In genomic region chr1:153598773-153599172, GRCm38 (mm10) we compare ENCODE assay signal across 8 mouse cellular contexts. TPM values are rescaled to one million over a fixed set of nuclear protein-coding genes. Genes with fewer than 3 reads are reported as not detected.
A peak's percentile ranks its signal among the peaks of the same experiment; 100 is the strongest.
DNase-seq lines count a peak whose midpoint lies in the region; ATAC-seq lines count a peak whose summit lies in the region.

No protein-coding gene starts in this region.

- peaks cover 8% of the 10 kb centered on the region for H3K4me1 ChIP-seq in heart, embryonic 11.5 days (ENCODE audit: control insufficient read depth, insufficient read depth, low read length)
- peaks cover 9% of the 10 kb centered on the region for H3K4me1 ChIP-seq in neural tube, embryonic 13.5 days (replicated peaks)

- no peaks in the 10 kb centered on the region for H3K9me3 ChIP-seq in heart, embryonic 11.5 days (replicated peaks; ENCODE audit: control insufficient read depth, low read length)
- H3K9me3 ChIP-seq in neural tube, embryonic 13.5 days: no peaks in the 10 kb centered on the region

- 21% methylated on average over 2 of the region's 2 CpGs for WGBS in heart, embryonic 11.5 days (ENCODE audit: insufficient replicate concordance)
- 4% methylated on average over 2 of the region's 2 CpGs for WGBS in neural tube, embryonic 13.5 days

- peak overlapping the region; percentile 64; the same call in 1 of the 2 replicates for H3K27ac ChIP-seq in heart, embryonic 11.5 days (ENCODE audit: low read depth, low read length)
- H3K27ac ChIP-seq in neural tube, embryonic 13.5 days (replicated peaks): peak overlapping the region; percentile 35; the same call in 1 of the 2 replicates

- H3K27me3 ChIP-seq in heart, embryonic 11.5 days (ENCODE audit: control insufficient read depth, insufficient read depth, low read length): no peaks in the 10 kb centered on the region
- no peaks in the 10 kb centered on the region for H3K27me3 ChIP-seq in neural tube, embryonic 13.5 days

- peak; percentile 65 for DNase-seq in ES-CJ7 (ENCODE audit: low read depth, low spot score)
- DNase-seq in brain, adult 2 months (ENCODE audit: low read depth, low spot score): peak; percentile 61
- DNase-seq in kidney, postnatal 36 days: peak; percentile 7 to 25
- DNase-seq in frontal cortex, adult 2 months (ENCODE audit: extremely low spot score in 1 of 2, low spot score in 1 of 2): no peak
- no peak for DNase-seq in thymus, postnatal 4 days

- no peak overlapping the region for H3K4me3 ChIP-seq in heart, embryonic 11.5 days (ENCODE audit: low read depth, low read length)
- H3K4me3 ChIP-seq in neural tube, embryonic 13.5 days: no peak overlapping the region

- H3K36me3 ChIP-seq in heart, embryonic 11.5 days (ENCODE audit: control insufficient read depth, insufficient read depth, low read length): no peaks in the 10 kb centered on the region
- no peaks in the 10 kb centered on the region for H3K36me3 ChIP-seq in neural tube, embryonic 13.5 days

- no peak overlapping the region for H3K9ac ChIP-seq in heart, embryonic 11.5 days (ENCODE audit: low read depth, low read length)
- no peak overlapping the region for H3K9ac ChIP-seq in neural tube, embryonic 13.5 days

- peak; percentile 75 for ATAC-seq in heart, embryonic 11.5 days (replicated peaks; ENCODE audit: insufficient number of reproducible peaks, low FRiP score, low TSS enrichment)
- peak; percentile 72; the same call in 1 of the 2 replicates for ATAC-seq in neural tube, embryonic 13.5 days (ENCODE audit: low read depth)
- ATAC-seq in activated CD4-positive, CD25-positive, alpha-beta regulatory T cell, adult 4 months: no peak

- no peak overlapping the region; the same call in 1 of the 2 replicates for H3K4me2 ChIP-seq in heart, embryonic 11.5 days
- no peak overlapping the region for H3K4me2 ChIP-seq in neural tube, embryonic 13.5 days

RNA-seq across cellular contexts. Expression of gene Npl, which starts 48.9 kb away (rescaled TPM):
- polyA plus RNA-seq in heart, embryonic 11.5 days (2014; fragmentation: Nextera tagmentation; extraction: Ambion mirVana): 6.3 and 7.2 TPM in 2 replicates
- polyA plus RNA-seq in neural tube, embryonic 13.5 days (2015; fragmentation: Nextera tagmentation; extraction: Ambion mirVana): 14.9 and 16.9 TPM in 2 replicates
- polyA plus RNA-seq in frontal cortex, adult 2 months (2012; rRNA removed): 3.5 and 4.6 TPM in 2 replicates
- polyA plus RNA-seq in activated CD4-positive, CD25-positive, alpha-beta regulatory T cell, adult 4 months (2017; shearing (Covaris generic)): not detected

RNA-seq across cellular contexts. Expression of gene Rgs8, which starts 54.1 kb away (rescaled TPM):
- polyA plus RNA-seq in heart, embryonic 11.5 days (2014; fragmentation: Nextera tagmentation; extraction: Ambion mirVana): 0.27 and 0.49 TPM in 2 replicates
- 16.9 and 17.2 TPM in 2 replicates for polyA plus RNA-seq in neural tube, embryonic 13.5 days (2015; fragmentation: Nextera tagmentation; extraction: Ambion mirVana)
- polyA plus RNA-seq in frontal cortex, adult 2 months (2012; rRNA removed): 32.9 and 38.2 TPM in 2 replicates
- under 1 TPM in 1 of 2 experiments, not detected in 1; 0.09 TPM for polyA plus RNA-seq in activated CD4-positive, CD25-positive, alpha-beta regulatory T cell, adult 4 months (2017; shearing (Covaris generic))

Comparison
In these comparisons a context has a peak if more than half of its experiments do, and no peak if none do; other contexts are left out.
1. DNase-seq: peak in ES-CJ7 (single experiment), brain, adult 2 months (single experiment) and kidney, postnatal 36 days (2 of 2); none in frontal cortex, adult 2 months (0 of 2) and thymus, postnatal 4 days (single experiment).
2. RNA of gene Rgs8, which starts 54.1 kb away (polyA plus RNA-seq): 32.9 to 38.2 TPM in frontal cortex, adult 2 months and 16.9 to 17.2 TPM in neural tube, embryonic 13.5 days; 0.27 to 0.49 TPM in heart, embryonic 11.5 days and 0.09 TPM in activated CD4-positive, CD25-positive, alpha-beta regulatory T cell, adult 4 months; every median in the first group is over 10 times any median in the second.